Mouse (Mus musculus): ENCODE data around the gene Ggt6. TPM values are rescaled to one million over a fixed set of nuclear protein-coding genes. Genes with fewer than 3 reads are reported as not detected.

Ggt6 gene
- total and polyA plus RNA-seq, 3 experiments, result 0.20 TPM; not detected in 2

DNA sequence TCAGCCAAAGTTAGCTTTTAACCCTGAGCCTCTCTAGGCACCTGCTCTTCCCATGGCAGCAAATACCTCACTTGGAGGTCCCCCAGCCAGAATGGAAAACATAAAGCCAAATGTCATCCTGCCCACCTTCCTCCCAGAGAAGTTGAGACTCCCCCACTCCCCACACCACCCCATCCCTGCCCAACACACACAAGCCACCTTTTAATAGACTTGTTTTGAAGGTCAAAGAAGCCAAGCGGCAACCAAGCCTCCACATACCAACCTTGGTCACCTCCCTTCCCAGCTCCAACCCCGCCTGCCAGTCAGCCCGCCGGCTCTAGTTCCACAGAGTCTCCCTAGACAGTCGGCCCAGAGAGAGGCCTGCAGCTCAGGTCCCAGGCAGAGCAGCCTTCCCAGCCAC, 33.3 kb upstream of the Ggt6 start:
- no peak for DNase-seq
- H3K4me3 ChIP-seq, result no peak overlapping the region

DNA sequence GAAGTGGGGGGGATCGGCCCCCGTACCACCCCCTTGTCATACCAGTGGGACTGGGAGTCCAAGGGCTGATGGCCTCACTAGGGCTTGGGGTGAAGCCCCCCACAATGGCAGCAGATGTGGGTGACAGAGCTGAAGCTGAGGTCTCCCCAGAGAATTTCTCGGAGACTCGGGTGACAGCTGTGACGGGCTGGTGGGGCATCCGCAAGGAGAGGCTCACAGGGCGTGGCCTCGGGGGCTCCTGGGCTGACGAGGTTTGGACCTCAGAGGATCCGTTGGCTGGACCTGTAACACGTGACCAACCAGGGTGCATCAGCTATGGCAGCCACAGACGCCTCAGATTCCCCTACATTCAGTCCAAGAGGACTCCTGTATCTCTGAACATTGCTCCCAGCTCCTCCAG, 32.4 kb upstream of the Ggt6 start:
- Histone ChIP-seq H3K27me3 (ENCODE audit: control insufficient read depth, insufficient read depth, low read length) (no peaks in the 10 kb centered on the region), H3K36me3 (ENCODE audit: control insufficient read depth, insufficient read depth, low read length) (no peaks in the 10 kb centered on the region), H3K4me1 (ENCODE audit: control insufficient read depth, insufficient read depth, low read length) (peaks cover 11% of the 10 kb centered on the region), H3K79me2 (replicated peaks; ENCODE audit: control insufficient read depth, insufficient read depth, low read length) (no peaks in the 10 kb centered on the region; the same call in 1 of the 2 replicates), H3K27ac (no peak overlapping the region), H3K9ac (ENCODE audit: low read depth, low read length) (no peak overlapping the region), H3K4me3 (no peak overlapping the region)
- intact Hi-C loops (cut with DNase I), result no loop called here
- no peak for DNase-seq
- WGBS, result 86% methylated on average over 12 of the region's 12 CpGs
- TF ChIP-seq EP300 (IDR thresholded peaks at IDR 0.05; ENCODE audit: insufficient read depth, low read depth, low read length) (no peak), CTCF (IDR thresholded peaks at IDR 0.05) (no peak), POLR2A (IDR thresholded peaks at IDR 0.05; ENCODE audit: insufficient read depth, low read depth, low read length) (no peak)

More for the DNA sequence above, 33.3 kb upstream of the Ggt6 start:
- intact Hi-C loops (cut with DNase I), result no loop called here
- Histone ChIP-seq H3K9ac (ENCODE audit: low read depth, low read length) (no peak overlapping the region), H3K27me3 (ENCODE audit: control insufficient read depth, insufficient read depth, low read length) (no peaks in the 10 kb centered on the region), H3K4me1 (ENCODE audit: control insufficient read depth, insufficient read depth, low read length) (peaks cover 14% of the 10 kb centered on the region), H3K36me3 (ENCODE audit: control insufficient read depth, insufficient read depth, low read length) (peaks cover 2% of the 10 kb centered on the region), H3K79me2 (replicated peaks; ENCODE audit: control insufficient read depth, insufficient read depth, low read length) (no peaks in the 10 kb centered on the region; the same call in 1 of the 2 replicates), H3K27ac (no peak overlapping the region)
- TF ChIP-seq EP300 (IDR thresholded peaks at IDR 0.05; ENCODE audit: insufficient read depth, low read depth, low read length) (no peak), CTCF (IDR thresholded peaks at IDR 0.05) (no peak), POLR2A (IDR thresholded peaks at IDR 0.05; ENCODE audit: insufficient read depth, low read depth, low read length) (no peak)
- 47% methylated on average over 5 of the region's 5 CpGs for WGBS

DNA sequence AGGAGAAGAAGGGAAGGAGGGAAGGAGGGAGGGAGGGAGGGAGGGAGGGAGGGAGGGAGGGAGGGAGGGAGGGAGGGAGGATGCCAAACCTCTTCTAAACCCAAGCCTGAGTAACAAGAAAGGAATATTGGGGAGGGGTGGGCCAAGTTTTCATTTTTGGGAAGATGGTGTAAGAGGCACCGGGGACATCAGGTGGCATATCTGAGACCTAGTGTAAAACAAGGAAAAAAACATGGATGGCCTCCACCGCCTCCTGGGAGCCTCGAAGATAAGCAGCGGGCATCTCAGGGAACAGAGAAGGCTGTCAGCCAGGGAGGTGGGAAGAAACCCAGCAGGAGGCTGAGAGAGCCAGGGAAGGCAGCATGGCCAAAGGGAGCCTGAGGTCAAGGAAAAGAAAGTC, 29.8 kb upstream of the Ggt6 start:
- no peak for TF ChIP-seq EP300 (IDR thresholded peaks at IDR 0.05; ENCODE audit: insufficient read depth, low read depth, low read length)
- TF ChIP-seq POLR2A (IDR thresholded peaks at IDR 0.05; ENCODE audit: insufficient read depth, low read depth, low read length), result no peak
- no peak for TF ChIP-seq CTCF (IDR thresholded peaks at IDR 0.05)
- no peaks in the 10 kb centered on the region for H3K36me3 ChIP-seq (ENCODE audit: control insufficient read depth, insufficient read depth, low read length)
- intact Hi-C loops (cut with DNase I), result no loop called here
- H3K4me3 ChIP-seq, result no peak overlapping the region
- DNase-seq, result no peak
- H3K79me2 ChIP-seq (replicated peaks; ENCODE audit: control insufficient read depth, insufficient read depth, low read length), result no peaks in the 10 kb centered on the region; the same call in 1 of the 2 replicates
- H3K27ac ChIP-seq, result no peak overlapping the region
- peaks cover 18% of the 10 kb centered on the region for H3K4me1 ChIP-seq (ENCODE audit: control insufficient read depth, insufficient read depth, low read length)
- H3K27me3 ChIP-seq (ENCODE audit: control insufficient read depth, insufficient read depth, low read length), result no peaks in the 10 kb centered on the region
- no peak overlapping the region for H3K9ac ChIP-seq (ENCODE audit: low read depth, low read length)
- 46% methylated on average over 4 of the region's 4 CpGs for WGBS

DNA sequence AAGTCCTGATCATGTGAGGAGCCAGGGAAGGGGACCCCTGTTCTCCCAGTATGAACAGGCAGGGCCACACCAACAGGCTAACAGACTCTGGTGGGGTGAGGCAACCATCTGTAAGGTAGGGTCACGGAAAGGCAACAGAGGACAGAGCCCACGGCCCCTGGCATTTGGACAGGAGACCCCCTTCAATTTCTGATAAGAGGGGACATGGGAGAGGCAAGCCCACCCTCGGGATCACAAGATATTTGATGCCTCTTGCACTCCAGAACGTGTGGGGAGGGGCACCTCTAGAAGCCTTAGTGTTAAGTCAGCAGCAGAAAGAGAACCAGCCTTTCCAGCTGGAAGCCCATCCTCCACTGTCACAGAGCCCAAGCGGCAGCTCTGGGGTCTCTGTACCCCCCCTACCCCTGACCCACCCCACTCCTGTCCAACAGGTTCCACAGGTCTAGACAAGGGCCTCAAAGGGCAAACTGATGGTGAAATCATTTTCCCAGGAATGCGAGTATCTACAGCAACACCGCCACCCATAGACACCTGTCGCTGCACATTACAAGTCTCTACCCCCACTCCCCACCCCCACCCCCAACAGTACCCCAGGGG, 29.1 kb upstream of the Ggt6 start:
- no peak overlapping the region for H3K9ac ChIP-seq (ENCODE audit: low read depth, low read length)
- no peaks in the 10 kb centered on the region for H3K36me3 ChIP-seq (ENCODE audit: control insufficient read depth, insufficient read depth, low read length)
- peaks cover 18% of the 10 kb centered on the region for H3K4me1 ChIP-seq (ENCODE audit: control insufficient read depth, insufficient read depth, low read length)

DNA sequence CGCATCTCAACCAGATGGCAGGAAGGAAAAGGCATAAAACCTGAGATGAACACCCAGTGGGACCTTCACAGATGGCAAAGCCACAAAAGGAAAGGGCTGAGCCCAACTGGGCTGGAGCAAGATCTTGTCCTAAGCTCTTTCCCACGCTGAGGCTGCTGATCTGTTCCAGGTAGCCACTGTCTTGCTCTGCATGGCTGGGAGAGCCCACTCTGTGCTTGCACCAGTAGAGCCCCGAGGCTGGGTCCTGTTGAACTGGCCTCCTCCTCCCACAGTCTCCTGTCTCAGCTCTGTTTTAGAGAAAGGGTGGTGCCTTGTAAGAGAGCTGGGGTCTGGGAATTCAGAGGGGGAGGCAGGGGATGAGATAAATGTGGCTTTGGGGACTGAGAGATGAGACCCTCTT, 28.2 kb upstream of the Ggt6 start:
- peak in 1 of 2 experiments; percentile 45 for DNase-seq
- 18% methylated on average over 3 of the region's 3 CpGs for WGBS
- H3K27me3 ChIP-seq (ENCODE audit: control insufficient read depth, insufficient read depth, low read length), result no peaks in the 10 kb centered on the region
- H3K4me1 ChIP-seq (ENCODE audit: control insufficient read depth, insufficient read depth, low read length), result peaks cover 20% of the 10 kb centered on the region
- intact Hi-C loops (cut with DNase I), result no loop called here
- peak overlapping the region; percentile 4; the same call in 1 of the 2 replicates for H3K9ac ChIP-seq (ENCODE audit: low read depth, low read length)
- TF ChIP-seq POLR2A (IDR thresholded peaks at IDR 0.05; ENCODE audit: insufficient read depth, low read depth, low read length) (no peak), CTCF (IDR thresholded peaks at IDR 0.05) (no peak), EP300 (IDR thresholded peaks at IDR 0.05; ENCODE audit: insufficient read depth, low read depth, low read length) (no peak)
- H3K79me2 ChIP-seq (replicated peaks; ENCODE audit: control insufficient read depth, insufficient read depth, low read length), result no peaks in the 10 kb centered on the region; the same call in none of the 2 replicates
- peak overlapping the region; percentile 49 for H3K27ac ChIP-seq
- H3K36me3 ChIP-seq (ENCODE audit: control insufficient read depth, insufficient read depth, low read length), result no peaks in the 10 kb centered on the region
- H3K4me3 ChIP-seq, result no peak overlapping the region; the same call in 1 of the 2 replicates

More for the DNA sequence above, 29.1 kb upstream of the Ggt6 start:
- H3K79me2 ChIP-seq (replicated peaks; ENCODE audit: control insufficient read depth, insufficient read depth, low read length), result no peaks in the 10 kb centered on the region; the same call in none of the 2 replicates
- DNase-seq, result peak in 1 of 2 experiments; percentile 18
- intact Hi-C loops (cut with DNase I), result no loop called here
- no peaks in the 10 kb centered on the region for H3K27me3 ChIP-seq (ENCODE audit: control insufficient read depth, insufficient read depth, low read length)
- TF ChIP-seq EP300 (IDR thresholded peaks at IDR 0.05; ENCODE audit: insufficient read depth, low read depth, low read length), result no peak
- WGBS, result 74% methylated on average over 8 of the region's 8 CpGs
- H3K27ac ChIP-seq, result no peak overlapping the region
- H3K4me3 ChIP-seq, result no peak overlapping the region

DNA sequence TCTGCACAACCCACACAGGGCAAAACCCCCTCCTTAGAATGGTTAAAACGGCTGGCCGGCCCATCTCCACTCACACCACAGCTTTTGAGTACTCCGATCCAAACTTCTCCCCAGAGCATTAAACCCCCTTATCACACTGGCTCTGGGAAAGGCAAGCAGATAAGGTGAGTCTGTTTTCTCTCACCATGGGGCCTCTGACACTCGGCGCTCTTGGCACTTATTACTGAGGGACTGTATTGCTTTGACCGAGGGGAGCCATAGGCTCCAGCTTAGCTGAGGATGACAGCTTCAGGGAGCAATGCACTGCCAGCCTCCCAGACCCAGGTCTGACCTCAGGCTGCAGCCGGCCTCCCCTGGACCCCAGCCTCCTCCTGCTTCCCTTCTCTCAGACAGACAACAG, 27.8 kb upstream of the Ggt6 start:
- peak; percentile 49 to 72 for DNase-seq
- intact Hi-C loops (cut with DNase I), result no loop called here
- Histone ChIP-seq H3K4me3 (peak overlapping the region; percentile 11; the same call in 1 of the 2 replicates), H3K4me1 (ENCODE audit: control insufficient read depth, insufficient read depth, low read length) (peaks cover 20% of the 10 kb centered on the region), H3K9ac (ENCODE audit: low read depth, low read length) (0 out of 2 replicates have a peak overlapping the region, but pooled peaks have one; percentile 1), H3K27me3 (ENCODE audit: control insufficient read depth, insufficient read depth, low read length) (no peaks in the 10 kb centered on the region), H3K79me2 (replicated peaks; ENCODE audit: control insufficient read depth, insufficient read depth, low read length) (no peaks in the 10 kb centered on the region; the same call in none of the 2 replicates), H3K36me3 (ENCODE audit: control insufficient read depth, insufficient read depth, low read length) (no peaks in the 10 kb centered on the region), H3K27ac (peak overlapping the region; percentile 49)
- 14% methylated on average over 7 of the region's 7 CpGs for WGBS
- peak; percentile 85 for TF ChIP-seq EP300 (IDR thresholded peaks at IDR 0.05; ENCODE audit: insufficient read depth, low read depth, low read length)
- no peak for TF ChIP-seq POLR2A (IDR thresholded peaks at IDR 0.05; ENCODE audit: insufficient read depth, low read depth, low read length)
